Mouse (Mus musculus) T-helper 2 cell (primary cell): ENCODE measurements around the gene Pgpep1.

Experiments used
- in situ Hi-C: fragments of 300-600 bp; cut with MboI, MseI; formaldehyde crosslinking; loops from one replicate; pipeline ENCODE4 v1.15.1; 2025; ENCODE audit warnings: high pct_unique_total_duplicates

Pgpep1 gene

DNA sequence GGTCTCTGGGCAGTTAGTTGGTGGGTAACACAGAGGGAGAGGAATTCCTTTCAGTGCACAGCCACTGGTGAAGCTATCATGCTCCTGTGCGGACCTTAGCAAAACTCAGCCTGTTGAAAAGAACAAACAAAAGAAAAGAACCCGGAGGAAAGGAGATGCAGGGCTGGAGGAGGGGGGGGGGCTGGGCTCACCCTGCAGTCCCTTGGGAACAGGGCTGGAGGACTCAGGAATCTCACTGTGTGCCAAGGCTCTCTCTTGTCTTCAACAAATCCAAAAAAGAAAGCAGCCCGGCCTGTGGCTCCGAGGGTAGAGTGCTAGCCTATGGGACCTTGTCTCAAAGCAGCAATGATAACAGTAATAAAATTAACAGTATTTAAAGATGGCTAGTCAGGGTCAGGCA is 3.5 kb upstream of the Pgpep1 start:
- in situ Hi-C loops: loop anchor here (5.0 to 25.0 kb wide), 2 partner anchors 49 to 1499 kb away; partner anchors contain the start of gene Rab8a

DNA sequence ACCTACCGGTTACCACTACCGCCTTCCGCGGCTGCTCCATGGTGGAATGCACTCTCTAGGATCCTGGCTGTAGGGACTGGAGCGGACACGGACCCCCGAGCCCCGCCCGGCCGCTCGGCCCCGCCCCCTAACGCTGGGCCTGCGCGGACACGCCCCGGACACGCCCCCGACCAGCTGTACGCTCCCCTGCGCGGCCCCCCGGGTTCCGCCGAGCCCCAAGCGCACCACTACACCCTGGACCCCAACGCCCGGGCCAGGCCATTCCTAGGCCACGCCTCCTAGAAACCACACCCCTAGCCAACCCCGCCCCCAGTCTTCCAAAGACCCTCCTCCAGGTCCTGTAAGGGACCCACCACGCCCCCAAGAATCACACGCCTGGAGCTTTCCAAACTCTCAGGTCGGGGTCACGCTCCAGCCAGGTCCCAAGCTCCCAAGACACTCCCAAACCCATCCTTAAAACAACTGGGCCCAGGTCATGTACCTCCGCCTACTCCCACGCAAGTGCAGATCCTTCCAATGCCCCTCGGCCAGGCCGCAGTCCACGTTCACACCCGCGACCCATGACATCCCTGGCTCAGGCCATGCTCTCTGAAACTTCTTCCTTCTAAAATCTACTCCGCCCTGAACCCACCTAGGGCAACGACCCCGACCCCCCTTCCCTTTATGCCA is 450 bp downstream of the Pgpep1 start:
- in situ Hi-C loops: loop anchor here (5.0 to 25.0 kb wide), 2 partner anchors 53 to 1503 kb away; partner anchors contain the start of gene Rab8a

GRCm38 (mm10) chr8:70658897-70659603 is 1.1 kb downstream of the Pgpep1 start:
- in situ Hi-C loops: loop anchor here (25.0 kb wide), 1 partner anchor 1503 kb away; the partner anchor contains the start of gene Rab8a

- in situ Hi-C loops: loop anchor here (25.0 kb wide), 1 partner anchor 1505 kb away; the partner anchor contains the start of gene Rab8a
Measured at GRCm38 (mm10) chr8:70657739-70658138, 2.4 kb downstream of the Pgpep1 start.

GRCm38 (mm10) chr8:70657214-70657613 is 3.0 kb downstream of the Pgpep1 start:
- in situ Hi-C loops: loop anchor here (25.0 kb wide), 1 partner anchor 1505 kb away; the partner anchor contains the start of gene Rab8a

DNA sequence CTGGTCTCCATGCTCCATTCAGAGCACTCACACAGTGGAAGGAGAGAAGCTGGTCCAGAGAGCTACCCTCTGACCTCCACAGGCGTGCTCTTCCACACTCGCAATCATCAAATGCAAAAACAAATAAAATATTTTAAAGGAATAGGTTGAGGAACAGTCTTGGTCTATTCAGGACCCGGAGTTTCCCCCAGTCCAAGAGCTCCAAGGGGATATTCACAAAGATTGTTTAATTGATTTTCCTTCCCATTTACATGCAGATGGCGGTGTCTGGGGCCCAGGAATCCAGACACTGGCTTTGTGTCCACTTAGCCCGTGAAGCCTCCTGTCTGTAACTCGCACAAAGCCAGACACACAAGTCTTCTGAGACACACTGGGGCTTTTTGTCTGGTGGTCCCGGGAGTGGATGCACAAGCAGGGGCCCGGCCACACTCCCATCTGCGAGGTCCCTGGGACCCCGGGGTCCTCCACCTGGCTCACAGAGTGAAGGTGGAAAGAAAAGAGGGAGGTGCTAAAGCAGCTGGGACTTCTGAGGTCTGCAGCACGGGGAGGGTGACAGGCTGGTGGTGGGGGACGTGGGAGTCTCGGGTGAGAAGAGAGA is 3.9 kb downstream of the Pgpep1 start:
- in situ Hi-C loops: loop anchor here (25.0 kb wide), 1 partner anchor 1506 kb away; the partner anchor contains the start of gene Rab8a

DNA sequence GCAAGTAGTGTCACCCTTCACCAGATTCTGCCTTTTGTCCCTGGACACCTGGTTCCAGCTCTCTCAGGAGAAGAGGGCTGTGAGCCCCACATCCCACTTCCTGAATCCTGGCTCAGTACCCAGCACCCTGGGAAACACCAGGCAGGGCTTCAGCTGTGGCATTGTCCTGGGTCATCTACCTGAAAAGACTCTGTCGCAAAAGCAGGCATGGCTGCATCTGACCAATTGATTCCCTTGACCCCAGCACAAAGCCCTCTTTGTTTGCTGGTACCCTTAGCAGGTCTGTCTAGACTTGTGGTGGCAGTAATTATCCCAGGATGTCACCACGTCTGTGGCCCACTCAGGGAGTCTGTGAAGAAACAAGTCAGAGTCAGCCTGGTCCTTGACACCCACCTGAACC is 4.7 kb downstream of the Pgpep1 start:
- in situ Hi-C loops: loop anchor here (25.0 kb wide), 1 partner anchor 1507 kb away; the partner anchor contains the start of gene Rab8a

DNA sequence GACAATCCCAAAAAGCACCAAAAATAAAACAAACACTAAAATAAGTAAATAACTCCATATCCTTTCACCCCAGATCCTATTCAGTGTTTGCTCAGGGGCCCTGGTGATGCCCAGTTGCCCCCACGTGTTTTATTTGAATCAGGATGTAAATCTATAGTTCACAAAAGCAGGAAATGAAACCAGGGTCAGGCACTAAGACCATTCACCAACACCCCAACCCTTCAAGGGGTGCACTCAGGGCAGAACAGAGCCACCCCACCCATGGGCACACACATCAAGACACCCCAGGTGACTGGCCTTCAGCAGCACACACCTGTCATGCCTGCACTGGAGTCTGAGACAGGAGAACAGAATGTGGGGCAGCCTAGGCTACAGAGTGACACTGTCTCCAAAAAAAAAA is 6.1 kb downstream of the Pgpep1 start:
- in situ Hi-C loops: loop anchor here (25.0 kb wide), 1 partner anchor 1508 kb away; the partner anchor contains the start of gene Rab8a

GRCm38 (mm10) chr8:70653226-70653625 is 7.0 kb downstream of the Pgpep1 start:
- in situ Hi-C loops: loop anchor here (25.0 kb wide), 1 partner anchor 1509 kb away; the partner anchor contains the start of gene Rab8a

GRCm38 (mm10) chr8:70650351-70650750 is 9.8 kb downstream of the Pgpep1 start:
- in situ Hi-C loops: loop anchor here (25.0 kb wide), 1 partner anchor 1512 kb away; the partner anchor contains the start of gene Rab8a

- in situ Hi-C loops: no loop called here
Measured at GRCm38 (mm10) chr8:70649324-70649723, 10.9 kb downstream of the Pgpep1 start.

DNA sequence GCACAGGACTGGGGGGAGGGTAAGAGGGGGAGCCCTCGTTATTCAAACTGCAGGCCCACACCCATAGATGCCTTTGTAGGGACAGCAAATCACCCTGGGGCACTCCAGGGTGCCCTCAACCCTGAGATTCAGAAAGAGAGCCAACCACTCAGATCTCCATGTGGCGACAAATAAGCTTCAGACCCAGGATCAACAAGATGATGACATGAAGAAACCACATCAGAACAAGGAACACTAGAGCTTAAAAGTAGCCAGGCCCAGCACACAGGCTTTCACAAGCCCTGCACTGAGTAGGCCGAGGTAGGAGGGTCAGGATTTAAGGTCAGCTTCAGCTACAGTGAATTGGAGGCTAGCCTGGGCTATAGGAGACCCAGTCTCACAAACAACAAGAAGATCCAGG is 11.3 kb downstream of the Pgpep1 start:
- in situ Hi-C loops: no loop called here

DNA sequence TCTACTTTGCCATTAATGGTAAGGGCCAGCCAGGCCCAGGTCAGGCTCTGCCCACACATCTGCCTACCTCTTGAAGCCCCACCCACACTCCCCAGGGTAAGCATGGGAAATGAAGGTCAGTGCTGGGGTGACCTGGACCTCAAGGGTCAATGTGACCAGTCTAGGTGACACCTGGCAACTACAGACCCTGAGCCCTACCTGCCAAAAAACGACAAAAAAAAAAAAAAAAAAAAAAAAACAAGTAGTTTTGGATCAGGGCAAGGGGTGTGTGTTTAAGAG is 12.1 kb downstream of the Pgpep1 start:
- in situ Hi-C loops: no loop called here

DNA sequence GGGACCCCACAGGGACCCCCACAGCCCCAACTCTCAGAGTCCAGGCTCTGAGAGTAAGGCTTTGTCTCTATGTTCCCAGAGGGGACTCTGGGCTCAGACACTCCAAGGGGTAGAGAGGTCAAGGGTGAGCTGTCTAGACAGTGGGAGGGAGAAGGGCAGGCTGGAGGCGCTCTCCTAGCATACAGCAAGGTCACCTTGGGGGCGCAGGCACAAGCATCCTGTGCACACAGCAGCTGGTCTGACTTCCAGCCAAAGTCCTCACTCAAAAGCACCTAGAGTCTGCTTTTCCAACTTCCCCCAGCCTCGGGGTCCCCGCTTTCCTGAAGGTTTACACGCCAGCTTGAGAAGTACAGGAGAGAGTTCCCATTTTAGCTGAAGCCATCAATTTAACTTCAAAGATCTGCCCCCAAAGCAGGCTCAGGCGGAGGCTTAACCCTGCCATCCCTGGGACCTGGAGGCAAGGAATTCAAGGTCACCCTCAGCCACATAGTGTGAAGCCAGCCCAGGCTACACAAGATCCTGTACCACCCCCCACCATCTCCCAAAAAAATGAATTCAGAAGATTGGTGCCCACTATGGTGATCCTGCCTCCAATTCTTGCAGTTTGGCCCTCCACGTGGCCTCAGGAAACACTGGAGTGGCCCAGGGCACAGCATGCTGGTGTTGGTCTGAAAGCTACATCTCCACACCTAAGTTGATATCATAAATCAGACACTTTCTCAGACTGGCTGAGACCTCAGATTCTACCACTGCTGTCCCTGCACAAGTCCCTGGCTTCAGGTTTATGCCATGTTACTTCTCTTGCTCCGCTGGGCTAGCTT is 12.6 kb downstream of the Pgpep1 start:
- in situ Hi-C loops: no loop called here

GRCm38 (mm10) chr8:70646775-70647174 is 13.4 kb downstream of the Pgpep1 start:
- in situ Hi-C loops: no loop called here

DNA sequence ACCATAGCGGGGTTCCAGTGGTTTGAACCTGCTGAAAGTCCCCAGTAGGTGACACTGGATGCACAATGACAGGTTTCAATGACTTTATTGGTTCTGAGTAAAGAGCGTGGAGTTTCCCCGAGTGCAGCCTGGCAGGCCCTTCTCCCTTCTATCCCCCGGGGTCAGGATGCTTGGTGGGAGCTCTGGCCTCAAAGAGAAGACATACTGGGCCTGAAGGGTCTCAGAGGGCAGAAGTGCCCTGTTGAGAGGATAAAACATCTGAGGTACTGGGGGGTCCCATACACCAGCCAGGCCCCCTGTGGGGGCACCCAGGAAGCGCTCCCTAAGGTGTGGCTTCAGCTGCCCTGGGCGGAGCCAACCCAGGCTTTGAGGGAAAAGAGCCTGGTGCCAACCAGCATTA is 13.8 kb downstream of the Pgpep1 start:
- in situ Hi-C loops: no loop called here

- in situ Hi-C loops: no loop called here
Measured at GRCm38 (mm10) chr8:70645501-70646224, 14.5 kb downstream of the Pgpep1 start.

DNA sequence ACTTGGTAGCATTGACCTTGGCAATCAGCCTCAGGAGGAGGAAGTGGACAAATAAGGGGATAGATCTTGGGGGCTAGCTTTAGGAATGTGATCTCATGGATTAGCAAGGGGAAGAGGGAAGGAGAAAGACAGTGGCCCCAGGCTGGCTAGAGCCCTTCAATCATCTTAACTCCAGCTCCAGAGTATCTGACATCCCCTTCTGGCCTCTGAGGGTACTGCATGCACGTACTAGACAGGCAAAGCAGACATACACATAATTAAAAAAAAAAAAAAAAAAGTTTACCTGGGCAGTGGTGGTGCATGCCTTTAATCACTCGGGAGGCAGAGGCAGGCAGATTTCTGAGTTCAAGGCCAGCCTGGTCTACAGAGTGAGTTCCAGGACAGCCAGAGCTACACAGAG is 16.1 kb downstream of the Pgpep1 start:
- in situ Hi-C loops: no loop called here

GRCm38 (mm10) chr8:70643019-70643418 is 17.2 kb downstream of the Pgpep1 start:
- in situ Hi-C loops: no loop called here

DNA sequence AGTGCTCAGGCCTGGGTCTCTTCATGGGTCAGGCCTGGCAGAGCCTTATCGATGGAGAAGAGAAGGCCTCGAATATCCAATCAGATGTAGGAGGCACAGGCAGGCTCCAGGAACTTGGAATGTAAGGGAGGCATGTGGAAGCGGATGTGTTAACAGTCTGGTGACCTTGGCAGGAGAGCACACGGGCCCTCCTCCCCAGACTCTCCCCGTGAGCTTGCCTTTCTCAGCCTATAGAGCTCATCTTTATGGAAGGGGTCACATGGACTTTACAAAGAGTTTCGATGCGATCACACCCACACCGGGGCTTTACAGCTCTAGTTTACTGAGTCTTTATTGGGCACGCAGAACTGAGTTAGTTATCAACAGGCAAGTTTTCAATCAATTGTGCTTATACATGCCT is 21.4 kb downstream of the Pgpep1 start:
- in situ Hi-C loops: loop anchor here (5.0 kb wide), 1 partner anchor 86 kb away; no protein-coding TSS in a partner anchor

DNA sequence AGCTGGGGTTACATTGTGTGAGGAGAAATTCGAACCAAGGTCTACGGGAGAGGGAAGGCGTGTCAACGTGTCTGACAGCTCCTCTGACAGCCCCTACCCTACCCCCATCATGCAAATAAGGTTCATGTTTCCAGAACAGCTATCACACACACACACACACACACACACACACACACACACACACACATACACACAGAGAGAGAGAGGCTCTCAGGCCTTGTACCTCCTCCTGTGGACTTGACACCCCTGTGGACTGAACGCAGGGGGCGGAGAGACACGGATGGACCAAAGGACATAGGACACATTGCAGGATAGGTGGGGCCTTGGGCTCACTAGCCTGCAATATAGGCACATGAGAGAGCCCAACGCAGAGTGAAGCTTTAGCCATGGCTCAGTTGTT is 23.4 kb downstream of the Pgpep1 start:
- in situ Hi-C loops: loop anchor here (5.0 kb wide), 1 partner anchor 85 kb away; no protein-coding TSS in a partner anchor
